Mouse (Mus musculus): ENCODE results near the gene Wasl. TPM values are rescaled to one million over a fixed set of nuclear protein-coding genes. Genes with fewer than 3 reads are reported as not detected.

Wasl gene
- total RNA-seq, 1 experiment from 2014 or later: 70.6 TPM

- DNase-seq: no peak
Measured at GRCm38 (mm10) chr6:24602993-24603392, 61.8 kb downstream of the Wasl start.

GRCm38 (mm10) chr6:24602351-24602750 is 62.5 kb downstream of the Wasl start:
- no peak for DNase-seq

- DNase-seq: no peak
Measured at GRCm38 (mm10) chr6:24601668-24602067, 63.1 kb downstream of the Wasl start.

- no peak for DNase-seq
Measured at GRCm38 (mm10) chr6:24600726-24601125, 64.1 kb downstream of the Wasl start.

GRCm38 (mm10) chr6:24600134-24600533 is 64.7 kb downstream of the Wasl start:
- DNase-seq: no peak

- DNase-seq: no peak
Measured at GRCm38 (mm10) chr6:24599639-24600038, 65.2 kb downstream of the Wasl start.

GRCm38 (mm10) chr6:24599179-24599578 is 65.6 kb downstream of the Wasl start:
- DNase-seq: no peak

- DNase-seq: no peak
Measured at GRCm38 (mm10) chr6:24597500-24597899, 67.3 kb downstream of the Wasl start, which contains the start of gene Lmod2. Gene Lmod2, plus strand, starts transcription at chr6:24597762.

- no peak for DNase-seq
Measured at GRCm38 (mm10) chr6:24591525-24592218, 73.1 kb downstream of the Wasl start.

- no peak for DNase-seq
Measured at GRCm38 (mm10) chr6:24590282-24590681, 74.5 kb downstream of the Wasl start.

- peak; percentile 33 for DNase-seq
Measured at GRCm38 (mm10) chr6:24586885-24587284, 77.9 kb downstream of the Wasl start.

- DNase-seq: no peak
Measured at GRCm38 (mm10) chr6:24585431-24586310, 79.1 kb downstream of the Wasl start.

GRCm38 (mm10) chr6:24583456-24583855 is 81.4 kb downstream of the Wasl start:
- no peak for DNase-seq

- no peak for DNase-seq
Measured at GRCm38 (mm10) chr6:24573319-24573718, 91.5 kb downstream of the Wasl start.

GRCm38 (mm10) chr6:24572431-24572830 is 92.4 kb downstream of the Wasl start:
- no peak for DNase-seq

- no peak for DNase-seq
Measured at GRCm38 (mm10) chr6:24571126-24571525, 93.7 kb downstream of the Wasl start.

- DNase-seq: no peak
Measured at GRCm38 (mm10) chr6:24570278-24570677, 94.5 kb downstream of the Wasl start.

- DNase-seq: no peak
Measured at GRCm38 (mm10) chr6:24569711-24570110, 95.1 kb downstream of the Wasl start.

GRCm38 (mm10) chr6:24568963-24569362 is 95.8 kb downstream of the Wasl start:
- no peak for DNase-seq

GRCm38 (mm10) chr6:24564886-24565285 is 99.9 kb downstream of the Wasl start:
- no peak for DNase-seq

- no peak for DNase-seq
Measured at GRCm38 (mm10) chr6:24564081-24564480, 100.7 kb downstream of the Wasl start.

Measured in adrenal gland, postnatal 25 days (tissue).